Mouse (Mus musculus): Measurements from ENCODE around the gene Phf12.

DNA sequence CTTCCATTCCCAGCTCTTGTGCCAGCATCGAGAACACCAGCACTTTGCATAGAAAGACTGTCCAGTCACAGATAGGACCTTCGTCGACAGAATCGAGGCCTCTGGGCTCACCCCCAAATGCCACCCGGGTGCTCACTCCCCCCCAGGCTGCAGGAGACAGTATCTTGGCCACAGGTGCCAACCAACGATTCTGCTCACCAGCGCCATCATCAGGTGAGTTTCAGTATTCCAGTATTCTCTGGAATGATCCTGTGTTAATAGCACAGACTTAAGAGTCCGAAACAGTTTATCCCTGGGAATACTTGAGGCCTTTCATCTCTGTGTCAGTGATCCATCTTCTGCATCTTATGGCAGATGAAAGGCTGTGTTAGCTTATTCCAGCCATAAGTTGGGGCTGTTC is 41.1 kb downstream of the Phf12 start:
- TF ChIP-seq POLR2A (IDR thresholded peaks at IDR 0.05; ENCODE audit: insufficient read depth, low read length) (no peak), CTCF (IDR thresholded peaks at IDR 0.05; ENCODE audit: low read depth, low read length) (peak; percentile 37)
